Mouse (Mus musculus) intestine, embryonic 14.5 days (tissue): ENCODE results near the gene Gosr2. TPM values are rescaled to one million over a fixed set of nuclear protein-coding genes. Genes with fewer than 3 reads are reported as not detected.

Experiments
- ATAC-seq: fragments of 200-750 bp; cut with Nextera tagmentation; replicated peaks from 2 replicates; pipeline ENCODE4 v1.8.0; 2017; ENCODE audit warnings: low read depth, moderate number of reproducible peaks, moderate TSS enrichment, moderate library complexity; ENCODE audit not compliant: low FRiP score, low TSS enrichment
- DNase-seq: peaks from one replicate; pipeline ENCODE4 v3.0.0-alpha.2; 2018; ENCODE audit warnings: low spot score
- H3K27ac ChIP-seq: fragments of 300-500 bp; sonication (generic); 2 replicates; pipeline ENCODE4 v1.5.1; 2014; ENCODE audit warnings: low read depth, mild to moderate bottlenecking, control low read depth
- H3K27me3 ChIP-seq: fragments of 300-500 bp; sonication (generic); replicated peaks from 2 replicates; pipeline ENCODE4 v1.6.1; 2014; ENCODE audit warnings: low read length, control low read depth; ENCODE audit not compliant: control insufficient read depth, insufficient read depth
- H3K36me3 ChIP-seq: fragments of 300-500 bp; sonication (generic); 2 replicates; pipeline ENCODE4 v1.6.1; 2014; ENCODE audit warnings: low read length, control low read depth; ENCODE audit not compliant: control insufficient read depth, insufficient read depth
- H3K4me1 ChIP-seq: fragments of 300-500 bp; sonication (generic); replicated peaks from 2 replicates; pipeline ENCODE4 v1.6.1; 2014; ENCODE audit warnings: low read length, control low read depth, mixed read lengths; ENCODE audit not compliant: control insufficient read depth, insufficient read depth
- H3K4me2 ChIP-seq: fragments of 300-500 bp; sonication (generic); 2 replicates; pipeline ENCODE4 v1.6.1; 2014; ENCODE audit warnings: low read length
- H3K4me3 ChIP-seq: fragments of 300-500 bp; sonication (generic); 2 replicates; pipeline ENCODE4 v1.5.1; 2014; ENCODE audit warnings: low read depth, low read length, control low read depth, mixed read lengths
- H3K9ac ChIP-seq: fragments of 300-500 bp; sonication (generic); 2 replicates; pipeline ENCODE4 v1.6.1; 2014; ENCODE audit warnings: mild to moderate bottlenecking, low read length
- H3K9me3 ChIP-seq: fragments of 300-500 bp; sonication (generic); 2 replicates; pipeline ENCODE4 v1.6.1; 2016; ENCODE audit warnings: low read length, control low read depth; ENCODE audit not compliant: control insufficient read depth
- WGBS: fragments of 180-500 bp; shearing (Covaris S2); extraction: QIAGEN DNeasy Blood & Tissue Kit; methylation state at CpG from one replicate; pipeline ENCODE4 v1.1.7; 2014; 5-methylcytosine and 5-hydroxymethylcytosine counted together
- polyA plus RNA-seq: library from polyadenylated mRNA; unstranded; fragments of >200 nt; fragmentation: Nextera tagmentation; extraction: Ambion mirVana; gene quantifications from 2 replicates; pipeline ENCODE4 v1.2.1, GENCODE M21; 2014

The Gosr2 gene
- polyA plus RNA-seq, 1 experiment from 2014 or later: 62.8 TPM

GRCm38 (mm10) chr11:103648656-103649055 lies 49.0 kb downstream of the Gosr2 start:
- no peaks in the 10 kb centered on the region for H3K9me3 ChIP-seq
- H3K27me3 ChIP-seq: peaks cover 71% of the 10 kb centered on the region
- H3K27ac ChIP-seq: no peak overlapping the region
- no peaks in the 10 kb centered on the region for H3K4me1 ChIP-seq
- no peaks in the 10 kb centered on the region for H3K36me3 ChIP-seq
- 34% methylated on average over 7 of the region's 7 CpGs for WGBS
- no peak overlapping the region for H3K9ac ChIP-seq
- no peak for ATAC-seq
- DNase-seq: no peak
- no peak overlapping the region for H3K4me3 ChIP-seq
- no peak overlapping the region for H3K4me2 ChIP-seq

- Histone ChIP-seq H3K4me3 (no peak overlapping the region), H3K27me3 (peaks cover 68% of the 10 kb centered on the region), H3K27ac (no peak overlapping the region), H3K9me3 (no peaks in the 10 kb centered on the region), H3K36me3 (no peaks in the 10 kb centered on the region), H3K9ac (no peak overlapping the region), H3K4me1 (no peaks in the 10 kb centered on the region), H3K4me2 (no peak overlapping the region)
- 12% methylated on average over 11 of the region's 11 CpGs for WGBS
- ATAC-seq (no peak), DNase-seq (no peak)
Observed at GRCm38 (mm10) chr11:103647921-103648620, 49.6 kb downstream of the Gosr2 start.

- DNase-seq: no peak
- peaks cover 51% of the 10 kb centered on the region for H3K27me3 ChIP-seq
Observed at GRCm38 (mm10) chr11:103646301-103646700, 51.4 kb downstream of the Gosr2 start.

GRCm38 (mm10) chr11:103645731-103646130 lies 52.0 kb downstream of the Gosr2 start:
- DNase-seq (peak; percentile 29), ATAC-seq (no peak)
- Histone ChIP-seq H3K27me3 (peaks cover 46% of the 10 kb centered on the region), H3K9ac (no peak overlapping the region), H3K4me2 (no peak overlapping the region), H3K4me3 (no peak overlapping the region), H3K9me3 (no peaks in the 10 kb centered on the region), H3K27ac (no peak overlapping the region), H3K4me1 (no peaks in the 10 kb centered on the region), H3K36me3 (no peaks in the 10 kb centered on the region)
- 41% methylated on average over 8 of the region's 8 CpGs for WGBS

More at GRCm38 (mm10) chr11:103646301-103646700, 51.4 kb downstream of the Gosr2 start:
- Histone ChIP-seq H3K27ac (no peak overlapping the region), H3K9ac (no peak overlapping the region), H3K4me1 (no peaks in the 10 kb centered on the region), H3K4me3 (no peak overlapping the region), H3K4me2 (no peak overlapping the region), H3K9me3 (no peaks in the 10 kb centered on the region), H3K36me3 (no peaks in the 10 kb centered on the region)
- WGBS: 77% methylated on average over 6 of the region's 6 CpGs
- no peak for ATAC-seq

DNA sequence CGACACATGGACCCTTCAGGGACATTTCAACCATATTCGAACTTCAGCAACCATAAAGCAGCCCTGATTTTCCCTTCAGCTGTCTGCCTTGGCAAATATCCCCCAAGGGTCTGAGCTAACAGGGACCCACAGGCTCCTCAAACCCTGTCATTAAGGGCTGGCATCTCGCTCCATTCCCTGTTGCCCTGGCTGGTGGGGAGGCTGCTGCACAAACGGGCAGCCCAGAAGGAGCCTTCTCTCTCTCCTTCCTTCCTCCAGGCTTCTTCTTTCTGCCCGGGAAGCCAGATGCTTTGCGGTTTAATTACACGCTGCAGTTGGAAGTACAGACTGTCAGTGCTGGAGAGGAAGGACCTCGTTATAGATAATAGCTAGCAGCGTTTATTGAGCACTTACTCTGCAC lies 54.5 kb downstream of the Gosr2 start:
- H3K9me3 ChIP-seq: no peaks in the 10 kb centered on the region
- no peak overlapping the region for H3K4me2 ChIP-seq
- H3K4me3 ChIP-seq: no peak overlapping the region
- WGBS: 62% methylated on average over 9 of the region's 9 CpGs
- H3K27ac ChIP-seq: no peak overlapping the region
- no peaks in the 10 kb centered on the region for H3K4me1 ChIP-seq
- no peak overlapping the region for H3K9ac ChIP-seq
- H3K27me3 ChIP-seq: peaks cover 32% of the 10 kb centered on the region
- H3K36me3 ChIP-seq: no peaks in the 10 kb centered on the region
- DNase-seq: no peak
- no peak for ATAC-seq

GRCm38 (mm10) chr11:103639407-103639946 lies 58.2 kb downstream of the Gosr2 start:
- H3K36me3 ChIP-seq: no peaks in the 10 kb centered on the region
- WGBS: 5% methylated on average over 10 of the region's 10 CpGs
- no peak overlapping the region for H3K4me3 ChIP-seq
- no peaks in the 10 kb centered on the region for H3K4me1 ChIP-seq
- H3K9me3 ChIP-seq: no peaks in the 10 kb centered on the region
- no peak overlapping the region for H3K4me2 ChIP-seq
- DNase-seq: peak; percentile 74
- H3K9ac ChIP-seq: no peak overlapping the region
- no peak overlapping the region for H3K27ac ChIP-seq
- H3K27me3 ChIP-seq: peaks cover 12% of the 10 kb centered on the region
- no peak for ATAC-seq

DNA sequence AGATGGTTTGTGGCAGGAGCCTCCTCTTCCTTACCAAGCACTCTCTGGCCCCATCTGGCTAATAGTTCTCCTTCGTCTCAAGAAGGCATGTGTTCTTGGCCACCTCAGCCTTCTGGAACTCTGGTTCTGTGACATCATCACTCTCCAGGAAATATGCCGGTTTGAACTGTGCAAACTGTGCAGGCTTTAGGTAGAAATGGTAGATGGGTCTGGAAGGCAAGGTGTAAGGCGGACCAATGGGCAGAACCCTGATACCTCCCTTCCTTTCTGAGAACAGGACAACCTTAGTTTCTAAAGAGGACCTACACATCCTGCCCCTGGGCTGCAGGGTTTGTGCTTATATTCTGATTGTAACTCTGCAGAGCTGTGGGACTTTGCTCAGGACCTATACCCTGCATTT lies 58.9 kb downstream of the Gosr2 start, which contains the start of gene Lyzl6:
TSS of gene Lyzl6 (minus strand) at position 101 of the 400 bp plus-strand sequence.
- Histone ChIP-seq H3K4me3 (no peak within 1 kb of the TSS), H3K4me1 (no peaks in the 10 kb centered on the region), H3K36me3 (no peaks in the 10 kb centered on the region), H3K4me2 (no peak within 1 kb of the TSS), H3K9me3 (no peaks in the 10 kb centered on the region), H3K27ac (no peak within 1 kb of the TSS), H3K27me3 (peaks cover 12% of the 10 kb centered on the region), H3K9ac (no peak within 1 kb of the TSS)
- no peak for DNase-seq
- ATAC-seq: no peak
- WGBS: 69% methylated on average over 3 of the region's 3 CpGs

DNA sequence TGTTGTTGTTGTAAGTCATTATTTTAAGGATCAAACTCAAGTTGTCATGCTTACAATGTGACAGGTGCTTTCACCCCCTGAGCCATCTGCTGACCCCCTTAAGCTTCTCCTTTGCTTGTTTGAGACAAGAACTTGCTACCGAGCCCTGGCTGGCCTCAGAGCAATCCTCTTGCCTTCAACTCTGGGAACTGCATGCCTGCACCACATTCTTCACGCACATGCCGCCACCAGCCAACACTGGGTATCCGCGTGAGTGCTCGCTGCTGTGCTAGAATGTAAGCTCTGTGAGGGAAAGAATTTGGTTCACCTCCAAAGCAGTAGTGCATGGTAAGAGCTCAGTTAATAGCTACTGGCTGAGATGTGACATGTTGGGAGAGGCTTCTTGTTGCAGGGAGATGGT lies 61.4 kb downstream of the Gosr2 start:
- ATAC-seq (no peak), DNase-seq (no peak)
- no peaks in the 10 kb centered on the region for H3K4me1 ChIP-seq
- no peaks in the 10 kb centered on the region for H3K9me3 ChIP-seq
- no peaks in the 10 kb centered on the region for H3K36me3 ChIP-seq
- peaks cover 12% of the 10 kb centered on the region for H3K27me3 ChIP-seq
- H3K4me2 ChIP-seq: no peak overlapping the region
- no peak overlapping the region for H3K4me3 ChIP-seq
- H3K9ac ChIP-seq: no peak overlapping the region
- no peak overlapping the region for H3K27ac ChIP-seq
- WGBS: 75% methylated on average over 6 of the region's 6 CpGs

DNA sequence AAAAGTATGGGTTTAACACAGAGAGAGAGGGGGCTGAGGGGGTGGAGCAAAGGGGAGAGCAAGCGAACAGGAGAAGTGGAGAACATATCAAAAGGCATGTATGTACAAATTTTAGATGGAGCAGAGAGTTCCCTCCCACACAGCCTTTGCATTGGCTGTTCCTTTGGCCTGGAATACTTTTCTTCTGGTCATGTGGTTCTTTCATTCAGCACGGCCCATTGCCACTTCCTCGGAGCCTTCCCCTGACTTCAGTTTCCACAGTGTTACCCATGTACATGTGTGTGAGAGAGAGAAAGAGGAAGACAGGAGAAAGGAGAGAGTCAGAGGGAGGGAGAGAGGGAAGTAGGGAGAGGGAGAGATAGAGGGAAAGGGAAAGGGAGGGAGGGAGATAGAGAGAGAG lies 62.2 kb downstream of the Gosr2 start:
- H3K27ac ChIP-seq: no peak overlapping the region
- no peak overlapping the region for H3K9ac ChIP-seq
- no peak overlapping the region for H3K4me2 ChIP-seq
- DNase-seq (no peak), ATAC-seq (no peak)
- H3K36me3 ChIP-seq: no peaks in the 10 kb centered on the region
- 79% methylated on average over 3 of the region's 3 CpGs for WGBS
- H3K27me3 ChIP-seq: peaks cover 11% of the 10 kb centered on the region
- H3K9me3 ChIP-seq: no peaks in the 10 kb centered on the region
- no peaks in the 10 kb centered on the region for H3K4me1 ChIP-seq
- no peak overlapping the region for H3K4me3 ChIP-seq
